Mouse (Mus musculus): ENCODE measurements around the gene Ilk. TPM values are rescaled to one million over a fixed set of nuclear protein-coding genes. Genes with fewer than 3 reads are reported as not detected.

Ilk gene
- total and polyA plus RNA-seq, 3 experiments: 32.4 to 51.1 (median 42.6) TPM

DNA sequence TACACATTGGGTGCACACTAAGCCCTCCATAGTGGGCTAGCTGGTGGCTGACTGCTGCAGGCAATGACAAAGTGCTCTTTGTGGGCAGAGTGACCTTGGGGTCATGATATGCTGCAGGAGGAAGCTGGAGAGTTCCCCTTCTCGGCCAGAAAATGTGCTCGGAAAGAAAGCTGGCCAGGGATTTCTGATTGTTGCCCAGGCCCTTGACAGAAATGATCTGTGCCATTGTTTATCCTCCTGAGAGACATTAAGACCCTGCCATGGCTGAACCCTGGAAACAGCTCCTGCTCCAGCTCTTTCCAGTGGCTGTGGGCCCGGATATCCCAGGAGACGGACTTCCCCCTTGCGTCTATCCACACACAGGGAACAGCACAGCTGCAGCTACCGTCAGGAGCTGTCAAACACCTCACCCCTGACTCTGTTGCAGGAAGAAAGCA lies 31.4 kb downstream of the Ilk start:
- no peak for DNase-seq (ENCODE audit: extremely low read depth)
- H3K27ac ChIP-seq (ENCODE audit: insufficient read depth, low read depth): no peak overlapping the region
- in situ Hi-C loops (cut with MboI; ENCODE audit: low pct_ligation_motif_present, low pct_unique_long_range_greater_than_20kb, low sequenced_read_pairs): no loop called here
- no peak overlapping the region for H3K4me2 ChIP-seq (ENCODE audit: insufficient read depth, low read depth, poor library complexity, severe bottlenecking)
- TF ChIP-seq USF1 (IDR thresholded peaks at IDR 0.05; ENCODE audit: low read depth, low read length): no peak
- TF ChIP-seq E2F4 (IDR thresholded peaks at IDR 0.05; ENCODE audit: insufficient replicate concordance, low read depth, low read length): no peak
- no peak for TF ChIP-seq SMC3 (IDR thresholded peaks at IDR 0.05; ENCODE audit: low read depth, low read length)
- TF ChIP-seq JUN (IDR thresholded peaks at IDR 0.05; ENCODE audit: insufficient read depth, low read depth, low read length): no peak
- TF ChIP-seq NRF1 (IDR thresholded peaks at IDR 0.05; ENCODE audit: low read depth, low read length): no peak
- no peak for TF ChIP-seq MAZ (IDR thresholded peaks at IDR 0.05; ENCODE audit: low read depth, low read length)
- no peak for TF ChIP-seq MEF2A (IDR thresholded peaks at IDR 0.05; ENCODE audit: borderline replicate concordance, low read depth, low read length)
- H3K9me3 ChIP-seq (replicated peaks; ENCODE audit: low read length): no peaks in the 10 kb centered on the region
- H3K27me3 ChIP-seq (replicated peaks): no peaks in the 10 kb centered on the region
- H3K4me3 ChIP-seq (replicated peaks in 1 of 3; ENCODE audit: low read depth in 2 of 3, low read length in 2 of 3, poor library complexity in 1 of 3): no peak overlapping the region
- H3K79me2 ChIP-seq (replicated peaks; ENCODE audit: control insufficient read depth, extremely low read depth, insufficient read depth, poor library complexity, severe bottlenecking): no peaks in the 10 kb centered on the region
- no peaks in the 10 kb centered on the region for H3K36me3 ChIP-seq (replicated peaks in 1 of 2; ENCODE audit: control insufficient read depth in 1 of 2, insufficient read depth in 1 of 2, low read length in 1 of 2)
- peaks cover 0 to 16% of the 10 kb centered on the region in 2 experiments; a peak in 2 of 4 replicates for H3K4me1 ChIP-seq (ENCODE audit: control insufficient read depth in 1 of 2, insufficient read depth in 2 of 2)
- dilution Hi-C loops (cut with MboI; ENCODE audit: extremely low pct_ligation_motif_present, extremely low pct_unique_long_range_greater_than_20kb, low sequenced_read_pairs): no loop called here
- no peak overlapping the region for H3K9ac ChIP-seq (ENCODE audit: insufficient read depth, low read depth)

DNA sequence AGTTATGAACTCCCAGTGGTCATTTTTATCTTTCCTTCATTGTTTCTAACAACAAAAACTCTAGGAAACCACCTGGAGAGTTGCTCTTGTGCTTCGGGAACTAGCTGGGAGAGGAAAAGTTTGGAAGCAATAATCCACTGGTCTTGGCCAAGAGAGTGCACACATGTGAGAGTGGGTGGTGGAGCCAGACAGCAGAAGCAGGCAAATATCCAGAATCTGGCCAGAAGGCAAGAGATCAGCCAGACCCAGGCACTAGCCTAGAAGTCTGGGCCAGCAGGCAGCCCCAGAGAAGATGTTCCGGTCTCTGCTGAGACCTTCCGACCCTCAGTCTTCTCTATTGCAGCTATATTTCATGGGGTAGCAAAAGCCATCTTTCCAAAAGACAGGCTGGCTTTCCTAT lies 33.6 kb downstream of the Ilk start:
- TF ChIP-seq ZKSCAN1 (IDR thresholded peaks at IDR 0.05; ENCODE audit: borderline replicate concordance, low read depth, low read length) (no peak), NRF1 (IDR thresholded peaks at IDR 0.05; ENCODE audit: low read depth, low read length) (no peak), POLR2A (IDR thresholded peaks at IDR 0.05; ENCODE audit: low read depth, low read length) (no peak), MAZ (IDR thresholded peaks at IDR 0.05; ENCODE audit: low read depth, low read length) (no peak), E2F4 (IDR thresholded peaks at IDR 0.05; ENCODE audit: insufficient replicate concordance, low read depth, low read length) (no peak), BHLHE40 (IDR thresholded peaks at IDR 0.05; ENCODE audit: low read depth, low read length) (no peak)
- DNase-seq (ENCODE audit: extremely low read depth): no peak
- H3K36me3 ChIP-seq (replicated peaks in 1 of 2; ENCODE audit: control insufficient read depth in 1 of 2, insufficient read depth in 1 of 2, low read length in 1 of 2): no peaks in the 10 kb centered on the region
- H3K27ac ChIP-seq (ENCODE audit: insufficient read depth, low read depth): no peak overlapping the region
- H3K79me2 ChIP-seq (replicated peaks; ENCODE audit: control insufficient read depth, extremely low read depth, insufficient read depth, poor library complexity, severe bottlenecking): no peaks in the 10 kb centered on the region
- no peak overlapping the region for H3K9ac ChIP-seq (ENCODE audit: insufficient read depth, low read depth)
- H3K4me3 ChIP-seq (replicated peaks in 1 of 3; ENCODE audit: low read depth in 2 of 3, low read length in 2 of 3, poor library complexity in 1 of 3): no peak overlapping the region
- dilution Hi-C loops (cut with MboI; ENCODE audit: extremely low pct_ligation_motif_present, extremely low pct_unique_long_range_greater_than_20kb, low sequenced_read_pairs) (no loop called here), in situ Hi-C loops (cut with MboI; ENCODE audit: low pct_ligation_motif_present, low pct_unique_long_range_greater_than_20kb, low sequenced_read_pairs) (no loop called here)
- no peaks in the 10 kb centered on the region for H3K27me3 ChIP-seq (replicated peaks)
- H3K4me1 ChIP-seq (ENCODE audit: control insufficient read depth in 1 of 2, insufficient read depth in 2 of 2): peaks cover 0 to 16% of the 10 kb centered on the region in 2 experiments; a peak in 2 of 4 replicates
- no peaks in the 10 kb centered on the region for H3K9me3 ChIP-seq (replicated peaks; ENCODE audit: low read length)
- H3K4me2 ChIP-seq (ENCODE audit: insufficient read depth, low read depth, poor library complexity, severe bottlenecking): no peak overlapping the region

GRCm38 (mm10) chr7:105772331-105772730 lies 35.9 kb downstream of the Ilk start:
- H3K4me3 ChIP-seq (replicated peaks in 1 of 3; ENCODE audit: low read depth in 2 of 3, low read length in 2 of 3, poor library complexity in 1 of 3): no peak overlapping the region
- H3K9ac ChIP-seq (ENCODE audit: insufficient read depth, low read depth): no peak overlapping the region
- peaks cover 0 to 11% of the 10 kb centered on the region in 2 experiments; a peak in 2 of 4 replicates for H3K4me1 ChIP-seq (ENCODE audit: control insufficient read depth in 1 of 2, insufficient read depth in 2 of 2)
- no peaks in the 10 kb centered on the region for H3K27me3 ChIP-seq (replicated peaks)
- TF ChIP-seq RAD21 (IDR thresholded peaks at IDR 0.05; ENCODE audit: low read depth, low read length) (no peak), ZNF384 (IDR thresholded peaks at IDR 0.05; ENCODE audit: low read depth, low read length) (no peak), MEF2A (IDR thresholded peaks at IDR 0.05; ENCODE audit: borderline replicate concordance, low read depth, low read length) (no peak), HCFC1 (IDR thresholded peaks at IDR 0.05; ENCODE audit: low read depth, low read length) (no peak)
- no peaks in the 10 kb centered on the region for H3K9me3 ChIP-seq (replicated peaks; ENCODE audit: low read length)
- no peaks in the 10 kb centered on the region for H3K36me3 ChIP-seq (replicated peaks in 1 of 2; ENCODE audit: control insufficient read depth in 1 of 2, insufficient read depth in 1 of 2, low read length in 1 of 2)
- DNase-seq (ENCODE audit: extremely low read depth): no peak
- no peak overlapping the region for H3K4me2 ChIP-seq (ENCODE audit: insufficient read depth, low read depth, poor library complexity, severe bottlenecking)
- no peak overlapping the region for H3K27ac ChIP-seq (ENCODE audit: insufficient read depth, low read depth)
- H3K79me2 ChIP-seq (replicated peaks; ENCODE audit: control insufficient read depth, extremely low read depth, insufficient read depth, poor library complexity, severe bottlenecking): no peaks in the 10 kb centered on the region
- in situ Hi-C loops (cut with MboI; ENCODE audit: low pct_ligation_motif_present, low pct_unique_long_range_greater_than_20kb, low sequenced_read_pairs): no loop called here
- dilution Hi-C loops (cut with MboI; ENCODE audit: extremely low pct_ligation_motif_present, extremely low pct_unique_long_range_greater_than_20kb, low sequenced_read_pairs): no loop called here

Data from CH12.LX (cell line).